In the genomic region with DNA sequence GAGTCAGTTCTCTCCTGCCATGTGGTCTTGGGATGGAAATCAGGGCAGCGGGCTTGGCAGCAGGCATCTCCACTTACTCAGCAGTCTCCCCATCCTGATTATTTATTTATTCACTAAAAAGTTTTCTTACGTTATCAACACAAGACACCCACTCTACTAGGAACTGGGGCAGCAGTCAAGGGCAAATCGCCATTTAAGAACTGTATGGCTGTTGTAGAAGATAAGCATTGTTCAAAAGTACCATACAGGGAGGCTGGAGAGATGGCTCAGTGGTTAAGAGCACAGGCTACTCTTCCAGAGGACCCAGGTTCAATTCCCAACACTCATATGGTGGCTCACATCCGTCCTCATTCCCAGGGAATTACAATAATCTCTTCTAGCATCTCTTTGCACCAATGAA, we compare ENCODE assay signal across 22 mouse cellular contexts.
"Had no signal": no experiment of that assay in that cellular context is flagged by ENCODE, and none has a peak within 500 bp of the region (broad histone marks: within the 10 kb centered on the region; RNA-seq: fewer than 3 reads in every experiment).

No protein-coding gene starts in this region.

- H3K4me3 ChIP-seq: intestine, embryonic 15.5 days; kidney, embryonic 15.5 days; limb, embryonic 12.5 days; limb, embryonic 15.5 days; megakaryocyte, embryonic 14.5 days had no signal

- ATAC-seq: intestine, embryonic 15.5 days had no signal

- H3K9ac ChIP-seq: intestine, embryonic 15.5 days; kidney, embryonic 15.5 days; limb, embryonic 12.5 days; limb, embryonic 15.5 days had no signal

- H3K4me1 ChIP-seq: megakaryocyte, embryonic 14.5 days had no signal

- H3K9me3 ChIP-seq: intestine, embryonic 15.5 days; kidney, embryonic 15.5 days; limb, embryonic 12.5 days; limb, embryonic 15.5 days had no signal

- H3K36me3 ChIP-seq: intestine, embryonic 15.5 days; kidney, embryonic 15.5 days; limb, embryonic 12.5 days; limb, embryonic 15.5 days had no signal

- DNase-seq: kidney, adult 11 months; kidney, adult 8-10 months; kidney, postnatal 10 days; kidney, postnatal 4 days; left cerebral cortex, postnatal 4 days; lung, adult 2 months; lung, postnatal 14 days; lung, postnatal 4 days; midbrain, embryonic 14.5 days; right cerebral cortex, adult 18-20 months; right cerebral cortex, postnatal 14 days; right cerebral cortex, postnatal 4 days; thymus, adult 2 months; thymus, postnatal 14 days; thymus, postnatal 4 days had no signal

- H3K27me3 ChIP-seq: intestine, embryonic 15.5 days; kidney, embryonic 15.5 days; limb, embryonic 12.5 days; limb, embryonic 15.5 days had no signal

- H3K4me2 ChIP-seq: intestine, embryonic 15.5 days; kidney, embryonic 15.5 days; limb, embryonic 12.5 days; limb, embryonic 15.5 days; midbrain, embryonic 11.5 days had no signal

- H3K27ac ChIP-seq: intestine, embryonic 15.5 days; kidney, embryonic 15.5 days; limb, embryonic 12.5 days; limb, embryonic 15.5 days; stomach, postnatal 0 days had no signal
